Mouse (Mus musculus): ENCODE measurements around the gene Carmil1. TPM values are rescaled to one million over a fixed set of nuclear protein-coding genes. Genes with fewer than 3 reads are reported as not detected.
"Not testable (repeated sequence)": the region's sequence is repeated elsewhere in the genome, so short reads cannot be mapped to it uniquely, and the experiment has no call there.

Gene Carmil1
- total RNA-seq, 2 experiments from 2014 or later: 8.1 to 11.2 TPM

GRCm38 (mm10) chr13:24110329-24110728, 170.3 kb downstream of the Carmil1 start:
- DNase-seq: no peak
- intact Hi-C loops (cut with DNase I): loop anchor here (5.0 kb wide), 1 partner anchor 142 kb away; no protein-coding TSS in a partner anchor

GRCm38 (mm10) chr13:24108282-24108681, 172.3 kb downstream of the Carmil1 start:
- DNase-seq: no peak
- intact Hi-C loops (cut with DNase I): loop anchor here (2.0 kb wide), 1 partner anchor 173 kb away; the partner anchor contains the start of gene Carmil1

DNA sequence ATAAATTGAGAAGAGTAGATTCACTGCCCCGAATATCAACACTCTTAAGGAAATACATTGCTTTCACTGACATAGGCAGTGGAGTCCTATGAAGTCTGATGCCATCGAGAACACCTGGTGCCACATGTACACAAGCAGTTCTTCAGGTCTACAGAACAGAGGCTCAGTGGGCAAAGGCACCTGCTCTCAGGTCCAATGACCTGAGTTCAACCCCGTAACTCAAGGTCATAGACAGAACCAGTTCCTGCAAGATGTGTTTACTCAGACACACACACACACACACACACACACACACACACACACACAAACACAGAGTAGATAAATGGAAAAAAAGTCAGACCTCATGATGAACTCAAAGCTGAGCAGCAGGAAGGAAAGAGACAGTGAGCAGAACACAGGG, 173.5 kb downstream of the Carmil1 start:
- no peak for DNase-seq
- intact Hi-C loops (cut with DNase I): no loop called here

DNA sequence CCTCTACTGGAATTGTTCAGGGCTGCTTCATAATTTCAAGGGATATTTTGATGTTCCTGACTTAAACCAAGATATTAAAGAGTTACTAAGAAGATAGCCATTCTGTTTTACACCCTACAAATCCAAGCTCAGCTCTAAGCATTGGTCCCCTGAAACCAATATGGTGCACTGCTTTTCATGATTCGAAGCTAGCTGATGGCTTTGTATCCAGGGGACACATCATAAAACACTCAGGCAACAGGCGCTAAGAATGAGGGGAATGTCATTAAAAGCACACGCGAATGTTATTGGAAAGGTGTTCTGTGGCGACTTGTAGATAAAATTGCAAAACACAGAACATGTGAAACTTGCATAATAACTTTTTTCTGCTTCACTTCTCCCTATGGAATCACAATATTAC, 174.8 kb downstream of the Carmil1 start:
- no peak for DNase-seq
- intact Hi-C loops (cut with DNase I): no loop called here

DNA sequence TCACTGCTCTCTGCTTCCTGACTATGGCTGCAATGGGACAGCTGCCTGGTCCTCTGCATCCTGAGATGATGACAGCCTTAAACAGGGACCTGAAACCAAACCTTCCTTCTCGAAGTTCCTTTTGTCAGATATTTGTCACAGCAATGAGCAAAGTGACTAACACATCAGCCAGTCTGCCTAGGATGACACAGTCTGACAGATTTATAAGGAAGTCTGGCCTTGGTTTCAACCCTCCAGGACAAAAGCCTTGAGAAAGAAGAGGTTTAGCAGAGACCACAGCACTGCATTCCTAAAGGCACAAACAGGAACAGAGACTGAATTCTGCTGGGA, 175.3 kb downstream of the Carmil1 start:
- intact Hi-C loops (cut with DNase I): no loop called here
- no peak for DNase-seq

DNA sequence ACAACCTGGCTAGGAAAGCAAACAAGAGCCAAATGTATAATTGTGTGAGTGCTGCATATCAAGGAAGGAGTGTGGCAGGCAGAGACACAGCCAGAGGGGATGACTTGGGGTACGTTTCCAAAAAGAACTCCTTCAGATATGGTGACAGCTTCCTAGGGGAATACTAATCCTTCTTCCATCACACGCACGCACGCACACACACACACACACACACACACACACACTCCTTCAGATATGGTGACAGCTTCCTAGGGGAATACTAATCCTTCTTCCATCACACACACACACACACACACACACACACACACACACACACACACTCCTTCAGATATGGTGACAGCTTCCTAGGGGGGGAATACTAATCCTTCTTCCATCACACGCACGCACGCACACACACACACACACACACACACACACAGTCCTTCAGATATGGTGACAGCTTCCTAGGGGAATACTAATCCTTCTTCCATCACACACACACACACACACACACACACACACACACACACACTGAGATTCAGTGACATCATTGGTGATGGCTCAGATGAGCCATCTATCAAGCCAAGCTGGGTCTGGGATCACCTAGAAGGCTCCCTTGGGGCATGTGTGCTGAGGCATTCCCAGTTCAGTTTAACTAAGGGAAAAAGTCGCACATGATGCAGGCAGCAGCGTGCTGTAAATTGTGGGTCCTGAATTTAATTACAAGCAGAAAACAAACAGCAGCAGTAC, 175.8 kb downstream of the Carmil1 start:
- DNase-seq; intact Hi-C loops (cut with DNase I): not testable (repeated sequence)

DNA sequence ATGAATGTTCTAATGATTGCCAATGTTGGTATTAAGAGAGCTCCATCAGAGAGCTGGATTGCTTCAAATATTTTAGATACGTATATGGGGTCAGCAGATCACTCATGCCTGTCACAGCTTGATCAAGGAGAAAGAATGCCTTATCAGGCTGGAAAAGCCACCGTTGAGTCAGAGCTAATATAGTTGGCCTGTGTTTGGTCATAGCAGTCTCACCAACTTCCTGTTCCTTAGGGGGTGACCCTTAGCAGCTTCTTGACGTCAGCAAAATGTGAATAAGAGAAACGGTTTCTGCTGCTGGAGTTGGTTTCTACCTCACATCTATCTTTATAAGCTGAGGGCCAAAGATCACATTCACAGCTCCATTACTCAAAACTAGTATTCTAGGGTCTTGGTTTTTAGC, 176.6 kb downstream of the Carmil1 start:
- no peak for DNase-seq
- intact Hi-C loops (cut with DNase I): no loop called here

- no peak for DNase-seq
- intact Hi-C loops (cut with DNase I): no loop called here
Measured at GRCm38 (mm10) chr13:24103152-24103551, 177.4 kb downstream of the Carmil1 start.

GRCm38 (mm10) chr13:24102256-24102655, 178.3 kb downstream of the Carmil1 start:
- intact Hi-C loops (cut with DNase I): no loop called here
- DNase-seq: no peak

GRCm38 (mm10) chr13:24101157-24102130, 179.2 kb downstream of the Carmil1 start:
- intact Hi-C loops (cut with DNase I): no loop called here

DNA sequence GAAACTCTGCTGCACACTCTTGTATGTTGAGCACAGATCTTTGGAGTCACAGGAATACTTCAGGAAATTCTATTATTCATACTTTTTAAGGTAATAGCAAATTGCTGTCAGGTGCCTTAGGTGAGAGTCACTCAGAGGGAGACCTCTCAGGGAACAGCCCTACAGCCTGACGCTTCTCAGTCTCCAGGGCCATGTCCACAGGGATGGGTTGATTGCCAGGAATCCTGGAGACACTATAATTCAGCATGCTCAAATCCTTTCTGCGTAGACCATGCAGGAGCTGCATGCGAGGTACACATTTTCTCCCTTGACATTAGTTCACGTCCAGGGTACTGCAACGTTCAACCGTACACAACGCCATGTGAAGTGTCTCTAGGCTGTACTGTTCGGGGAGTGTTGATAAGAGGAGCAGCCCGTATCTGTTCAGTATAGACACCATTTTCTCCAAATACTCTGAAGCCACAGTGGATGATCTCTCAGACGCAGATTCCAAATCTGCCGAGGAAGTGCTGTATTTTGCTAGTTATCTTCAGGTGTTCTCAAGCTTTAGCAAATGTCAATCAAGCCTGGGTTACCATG, 180.0 kb downstream of the Carmil1 start:
- DNase-seq: no peak
- intact Hi-C loops (cut with DNase I): no loop called here

More at GRCm38 (mm10) chr13:24101157-24102130, 179.2 kb downstream of the Carmil1 start:
- DNase-seq: no peak

GRCm38 (mm10) chr13:24096573-24096972, 184.0 kb downstream of the Carmil1 start:
- intact Hi-C loops (cut with DNase I): no loop called here
- no peak for DNase-seq

- intact Hi-C loops (cut with DNase I): no loop called here
- no peak for DNase-seq
Measured at GRCm38 (mm10) chr13:24094825-24095547, 185.6 kb downstream of the Carmil1 start.

DNA sequence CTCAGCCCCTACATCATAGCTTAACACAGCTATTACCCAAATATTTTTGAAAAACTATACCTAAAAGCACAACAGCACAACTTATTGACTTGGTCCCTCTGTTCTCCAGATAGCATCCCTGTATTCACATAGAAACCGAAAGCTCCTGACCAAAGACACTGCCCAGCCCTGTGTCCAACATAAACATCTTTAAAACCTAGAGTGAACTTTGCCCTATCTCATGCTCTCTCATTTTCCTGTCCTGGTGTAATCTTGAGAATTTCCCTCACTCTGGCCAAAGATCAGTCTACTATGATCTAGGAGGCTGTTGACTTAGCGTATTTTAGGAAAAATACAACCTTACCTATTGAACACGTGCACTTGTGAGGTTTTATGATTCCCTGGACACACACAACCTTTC, 187.5 kb downstream of the Carmil1 start:
- DNase-seq: no peak

GRCm38 (mm10) chr13:24092073-24092472, 188.5 kb downstream of the Carmil1 start:
- intact Hi-C loops (cut with DNase I): no loop called here
- no peak for DNase-seq

More for the DNA sequence above, 187.5 kb downstream of the Carmil1 start:
- intact Hi-C loops (cut with DNase I): no loop called here

DNA sequence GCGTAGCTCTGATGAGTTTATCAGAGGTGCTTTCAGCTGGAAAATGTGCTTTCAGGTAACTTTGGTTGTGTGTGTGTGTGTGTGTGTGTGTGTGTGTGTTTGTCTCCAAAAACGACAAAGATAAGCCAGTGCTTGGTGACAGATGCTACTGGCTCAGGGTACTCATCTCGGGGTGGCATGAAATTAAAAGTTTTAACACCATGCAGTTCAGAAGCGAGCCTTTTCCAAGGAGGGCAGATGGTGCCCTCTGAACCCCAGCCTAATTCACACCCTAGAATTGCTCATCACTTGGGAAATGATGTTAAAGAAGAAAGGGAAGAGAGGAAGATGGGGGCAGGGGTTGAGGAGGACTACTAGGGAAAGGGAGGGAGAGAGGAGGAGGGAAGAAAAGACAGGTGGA, 198.4 kb downstream of the Carmil1 start:
- intact Hi-C loops (cut with DNase I): no loop called here
- no peak for DNase-seq

- intact Hi-C loops (cut with DNase I): no loop called here
- DNase-seq: no peak
Measured at GRCm38 (mm10) chr13:24081698-24082097, 198.9 kb downstream of the Carmil1 start.

- DNase-seq: no peak
- intact Hi-C loops (cut with DNase I): no loop called here
Measured at GRCm38 (mm10) chr13:24072588-24072987, 208.0 kb downstream of the Carmil1 start.

DNA sequence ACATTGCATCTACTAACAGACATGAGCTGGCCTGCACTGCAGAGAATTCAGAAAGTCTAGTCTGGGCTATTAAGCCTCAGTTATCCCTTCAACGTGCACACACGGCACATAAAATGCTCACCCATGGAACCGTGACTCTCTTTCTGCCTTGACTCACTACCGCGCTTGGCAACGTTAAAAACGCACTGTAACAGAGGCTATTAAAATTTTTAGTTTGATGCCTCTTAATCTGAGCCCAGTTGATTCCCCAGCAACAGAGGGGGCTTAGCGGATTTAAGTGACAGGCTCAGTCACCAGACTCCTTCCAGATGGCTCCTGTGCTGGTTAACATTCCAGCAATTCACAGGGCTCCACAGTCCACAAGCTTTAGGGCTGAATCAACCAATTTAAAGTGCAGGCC, 213.0 kb downstream of the Carmil1 start:
- no peak for DNase-seq
- intact Hi-C loops (cut with DNase I): no loop called here

DNA sequence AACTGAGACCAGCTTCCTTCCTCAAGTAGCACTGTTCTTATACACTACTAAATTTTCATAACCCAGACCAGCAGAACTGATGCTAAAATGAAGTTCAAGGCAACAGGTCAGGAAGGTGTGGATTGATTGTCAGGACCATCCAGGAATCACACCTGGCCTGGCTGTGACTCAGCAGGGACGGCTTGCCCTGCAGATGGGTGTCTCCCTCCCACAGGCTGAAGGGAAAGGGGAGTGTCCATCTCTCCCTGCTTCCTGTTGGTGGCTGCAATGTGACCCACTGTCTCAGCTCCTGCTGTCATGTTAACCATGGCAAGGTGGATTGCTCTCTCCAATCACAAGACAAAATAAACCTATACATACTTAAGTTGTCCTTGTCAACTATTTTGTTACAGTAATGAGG, 215.1 kb downstream of the Carmil1 start:
- no peak for DNase-seq
- intact Hi-C loops (cut with DNase I): no loop called here

Data from heart, postnatal 14 days (tissue).